Mouse (Mus musculus) lung, postnatal 0 days (tissue): ENCODE measurements around the gene Tmem145. TPM values are rescaled to one million over a fixed set of nuclear protein-coding genes. Genes with fewer than 3 reads are reported as not detected.
A peak's percentile ranks its signal among the peaks of the same experiment; 100 is the strongest.
"Not testable (repeated sequence)": the region's sequence is repeated elsewhere in the genome, so short reads cannot be mapped to it uniquely, and the experiment has no call there.

Experiments
- ATAC-seq: fragments of 200-750 bp; cut with Nextera tagmentation; 2 replicates; pipeline ENCODE4 v1.8.0; 2017; ENCODE audit warnings: moderate library complexity
- DNase-seq: peaks from one replicate; pipeline ENCODE4 v3.0.0-alpha.2; 2016; ENCODE audit warnings: low spot score
- H3K27ac ChIP-seq: fragments of 300-500 bp; sonication (generic); 2 replicates; pipeline ENCODE4 v1.5.1; 2014; ENCODE audit warnings: antibody characterized with exemption, mild to moderate bottlenecking, low read length, mixed read lengths
- H3K27me3 ChIP-seq: fragments of 300-500 bp; sonication (generic); replicated peaks from 2 replicates; pipeline ENCODE4 v1.6.1; 2014; ENCODE audit warnings: low read length, mixed read lengths; ENCODE audit not compliant: insufficient read depth
- H3K36me3 ChIP-seq: fragments of 300-500 bp; sonication (generic); 2 replicates; pipeline ENCODE4 v1.6.1; 2014; ENCODE audit warnings: low read length, mixed read lengths; ENCODE audit not compliant: insufficient read depth
- H3K4me1 ChIP-seq: fragments of 300-500 bp; sonication (generic); 2 replicates; pipeline ENCODE4 v1.6.1; 2014; ENCODE audit warnings: antibody characterized with exemption, low read depth, low read length, mixed read lengths; ENCODE audit not compliant: insufficient read depth
- H3K4me2 ChIP-seq: fragments of 300-500 bp; sonication (generic); replicated peaks from 2 replicates; pipeline ENCODE4 v1.6.1; 2014; ENCODE audit warnings: low read depth, mild to moderate bottlenecking, low read length, moderate library complexity, mixed read lengths
- H3K4me3 ChIP-seq: fragments of 300-500 bp; sonication (generic); 2 replicates; pipeline ENCODE4 v1.5.1; 2014; ENCODE audit warnings: low read depth, low read length
- H3K9ac ChIP-seq: fragments of 300-500 bp; sonication (generic); replicated peaks from 2 replicates; pipeline ENCODE4 v1.6.1; 2014; ENCODE audit warnings: low read depth, mild to moderate bottlenecking
- H3K9me3 ChIP-seq: fragments of 300-500 bp; sonication (generic); 2 replicates; pipeline ENCODE4 v1.6.1; 2016; ENCODE audit warnings: low read length, mixed read lengths
- CTCF ChIP-seq: IDR thresholded peaks from 2 replicates; pipeline ENCODE4 v1.5.1; 2016; ENCODE audit warnings: antibody characterized with exemption, mild to moderate bottlenecking
- EP300 ChIP-seq: IDR thresholded peaks from 2 replicates; pipeline ENCODE4 v1.6.1; 2016; ENCODE audit warnings: antibody characterized with exemption, mild to moderate bottlenecking, control low read depth
- WGBS: fragments of 180-500 bp; shearing (Covaris S2); extraction: QIAGEN DNeasy Blood & Tissue Kit; methylation state at CpG from one replicate; pipeline ENCODE4 v1.1.7; 2014; 5-methylcytosine and 5-hydroxymethylcytosine counted together
- polyA plus RNA-seq: library from polyadenylated mRNA; unstranded; fragments of >200 nt; fragmentation: Nextera tagmentation; extraction: Ambion mirVana; gene quantifications from 2 replicates; pipeline ENCODE4 v1.2.1, GENCODE M21; 2015

Tmem145 gene
- polyA plus RNA-seq = 0.08 TPM in 1 of 2 replicates, not detected in the other

- no peaks in the 10 kb centered on the region for H3K9me3 ChIP-seq
- WGBS = 1% methylated on average over 22 of the region's 47 CpGs
- ATAC-seq (peak; percentile 82), DNase-seq (peak; percentile 70)
- TF ChIP-seq CTCF (peak; percentile 21; the same call in 1 of the 2 replicates), EP300 (no peak)
- no peak within 1 kb of the TSS for H3K27ac ChIP-seq
- H3K4me3 ChIP-seq = peak within 1 kb of the TSS; percentile 38
- no peaks in the 10 kb centered on the region for H3K4me1 ChIP-seq
- peak within 1 kb of the TSS; percentile 72 for H3K4me2 ChIP-seq
- no peak within 1 kb of the TSS for H3K9ac ChIP-seq
- no peaks in the 10 kb centered on the region for H3K36me3 ChIP-seq
- H3K27me3 ChIP-seq = peaks cover 3% of the 10 kb centered on the region; the same call in 1 of the 2 replicates
Observed at GRCm38 (mm10) chr7:25305956-25306613, at the start of gene Tmem145. Gene Tmem145 (plus strand): TSS chr7:25306106.

- TF ChIP-seq EP300 (no peak), CTCF (no peak)
- Histone ChIP-seq H3K4me1 (peaks cover 2% of the 10 kb centered on the region; the same call in 1 of the 2 replicates), H3K27ac (no peak overlapping the region), H3K36me3 (no peaks in the 10 kb centered on the region), H3K9me3 (no peaks in the 10 kb centered on the region), H3K4me3 (no peak overlapping the region), H3K27me3 (no peaks in the 10 kb centered on the region), H3K9ac (no peak overlapping the region), H3K4me2 (no peak overlapping the region)
- 90% methylated on average over 1 of the region's 1 CpGs for WGBS
- DNase-seq (no peak), ATAC-seq (no peak)
Observed at GRCm38 (mm10) chr7:25261896-25262295, 44.0 kb upstream of the Tmem145 start.

- Histone ChIP-seq H3K27ac (no peak overlapping the region), H3K4me2 (no peak overlapping the region), H3K9ac (no peak overlapping the region), H3K4me3 (no peak overlapping the region), H3K36me3 (no peaks in the 10 kb centered on the region), H3K27me3 (no peaks in the 10 kb centered on the region), H3K4me1 (peaks cover 7% of the 10 kb centered on the region; the same call in 1 of the 2 replicates), H3K9me3 (no peaks in the 10 kb centered on the region)
- 30% methylated on average over 17 of the region's 17 CpGs for WGBS
- ATAC-seq = no peak
- TF ChIP-seq EP300 = no peak
- TF ChIP-seq CTCF = no peak
- DNase-seq = no peak
Observed at GRCm38 (mm10) chr7:25263968-25264870, 41.7 kb upstream of the Tmem145 start.

GRCm38 (mm10) chr7:25265743-25266142 lies 40.2 kb upstream of the Tmem145 start:
- H3K27me3 ChIP-seq, H3K9ac ChIP-seq, ATAC-seq, H3K27ac ChIP-seq, H3K9me3 ChIP-seq, H3K4me2 ChIP-seq, H3K36me3 ChIP-seq, H3K4me3 ChIP-seq, DNase-seq: not testable (repeated sequence)
- peaks cover 16% of the 10 kb centered on the region for H3K4me1 ChIP-seq
- 85% methylated on average over 5 of the region's 5 CpGs for WGBS

- DNase-seq (no peak), ATAC-seq (no peak)
- Histone ChIP-seq H3K9ac (no peak overlapping the region), H3K27me3 (no peaks in the 10 kb centered on the region), H3K9me3 (no peaks in the 10 kb centered on the region), H3K4me1 (peaks cover 16% of the 10 kb centered on the region), H3K4me2 (no peak overlapping the region), H3K36me3 (no peaks in the 10 kb centered on the region), H3K27ac (no peak overlapping the region), H3K4me3 (no peak overlapping the region)
- no peak for TF ChIP-seq EP300
- WGBS = 80% methylated on average over 8 of the region's 8 CpGs
Observed at GRCm38 (mm10) chr7:25266180-25266962, 39.5 kb upstream of the Tmem145 start.

GRCm38 (mm10) chr7:25267301-25267750 lies 38.6 kb upstream of the Tmem145 start, which contains the start of gene Cic:
Gene Cic (plus strand): TSS chr7:25267704.
- H3K36me3 ChIP-seq = no peaks in the 10 kb centered on the region
- peak within 1 kb of the TSS; percentile 87 for H3K4me2 ChIP-seq
- H3K4me1 ChIP-seq = peaks cover 16% of the 10 kb centered on the region
- H3K9ac ChIP-seq = peak within 1 kb of the TSS; percentile 81
- WGBS = under 1% methylated on average over 29 of the region's 29 CpGs
- peak; percentile 87 for ATAC-seq
- peak; percentile 100 for DNase-seq
- H3K9me3 ChIP-seq = no peaks in the 10 kb centered on the region
- TF ChIP-seq EP300 = peak; percentile 51; the same call in 1 of the 2 replicates
- TF ChIP-seq CTCF = peak; percentile 16; the same call in 1 of the 2 replicates
- H3K4me3 ChIP-seq = peak within 1 kb of the TSS; percentile 80
- H3K27me3 ChIP-seq = no peaks in the 10 kb centered on the region
- H3K27ac ChIP-seq = peak within 1 kb of the TSS; percentile 97
